Mouse (Mus musculus) heart, embryonic 15.5 days (tissue): ENCODE data around the gene Tcf3. TPM values are rescaled to one million over a fixed set of nuclear protein-coding genes. Genes with fewer than 3 reads are reported as not detected.

ENCODE experiments used
- ATAC-seq: fragments of 200-750 bp; cut with Nextera tagmentation; replicated peaks from 2 replicates; pipeline ENCODE4 v1.8.0; 2017; ENCODE audit warnings: low read depth, moderate TSS enrichment; ENCODE audit not compliant: insufficient number of reproducible peaks, insufficient read depth, low FRiP score
- H3K27ac ChIP-seq: fragments of 300-500 bp; sonication (generic); 2 replicates; pipeline ENCODE4 v1.5.1; 2015; ENCODE audit warnings: mild to moderate bottlenecking, inconsistent platforms
- H3K27me3 ChIP-seq: fragments of 300-500 bp; sonication (generic); 2 replicates; pipeline ENCODE4 v1.6.1; 2015; ENCODE audit warnings: inconsistent platforms
- H3K36me3 ChIP-seq: fragments of 300-500 bp; sonication (generic); 2 replicates; pipeline ENCODE4 v1.6.1; 2015; ENCODE audit warnings: mild to moderate bottlenecking, inconsistent platforms
- H3K4me1 ChIP-seq: fragments of 300-500 bp; sonication (generic); replicated peaks from 2 replicates; pipeline ENCODE4 v1.6.1; 2015; ENCODE audit warnings: inconsistent platforms
- H3K4me2 ChIP-seq: fragments of 300-500 bp; sonication (generic); 2 replicates; pipeline ENCODE4 v1.6.1; 2015; ENCODE audit warnings: inconsistent platforms, mild to moderate bottlenecking, moderate library complexity
- H3K4me3 ChIP-seq: fragments of 300-500 bp; sonication (generic); 2 replicates; pipeline ENCODE4 v1.5.1; 2015; ENCODE audit warnings: mild to moderate bottlenecking, inconsistent platforms
- H3K9ac ChIP-seq: fragments of 300-500 bp; sonication (generic); 2 replicates; pipeline ENCODE4 v1.6.1; 2015; ENCODE audit warnings: mild to moderate bottlenecking, inconsistent platforms
- H3K9me3 ChIP-seq: fragments of 300-500 bp; sonication (generic); replicated peaks from 2 replicates; pipeline ENCODE4 v1.6.1; 2016; ENCODE audit warnings: inconsistent platforms
- WGBS: fragments of 180-500 bp; shearing (Covaris S2); methylation state at CpG from one replicate; pipeline ENCODE4 v1.1.7; 2015; ENCODE audit warnings: mixed read lengths; 5-methylcytosine and 5-hydroxymethylcytosine counted together
- polyA plus RNA-seq: library from polyadenylated mRNA; unstranded; fragments of >200 nt; fragmentation: Nextera tagmentation; extraction: Ambion mirVana; gene quantifications from 2 replicates; pipeline ENCODE4 v1.2.1, GENCODE M21; 2015

The Tcf3 gene
- polyA plus RNA-seq, 1 experiment from 2014 or later: 41.3 TPM

- Histone ChIP-seq H3K9me3 (no peaks in the 10 kb centered on the region), H3K4me2 (no peak overlapping the region), H3K27me3 (no peaks in the 10 kb centered on the region), H3K4me3 (no peak overlapping the region), H3K36me3 (peaks cover 58% of the 10 kb centered on the region), H3K9ac (no peak overlapping the region), H3K27ac (no peak overlapping the region), H3K4me1 (peaks cover 19% of the 10 kb centered on the region)
- no peak for ATAC-seq
- 94% methylated on average over 35 of the region's 35 CpGs for WGBS
Observed at GRCm38 (mm10) chr10:80395025-80395627, 38.3 kb downstream of the Tcf3 start.

- no peak overlapping the region for H3K9ac ChIP-seq
- no peak overlapping the region for H3K4me3 ChIP-seq
- ATAC-seq: no peak
- no peak overlapping the region for H3K4me2 ChIP-seq
- no peak overlapping the region for H3K27ac ChIP-seq
- H3K36me3 ChIP-seq: peaks cover 58% of the 10 kb centered on the region
- H3K4me1 ChIP-seq: peaks cover 20% of the 10 kb centered on the region
- H3K27me3 ChIP-seq: no peaks in the 10 kb centered on the region
- WGBS: 89% methylated on average over 5 of the region's 5 CpGs
- H3K9me3 ChIP-seq: no peaks in the 10 kb centered on the region
Observed at GRCm38 (mm10) chr10:80392687-80393086, 40.8 kb downstream of the Tcf3 start.

DNA sequence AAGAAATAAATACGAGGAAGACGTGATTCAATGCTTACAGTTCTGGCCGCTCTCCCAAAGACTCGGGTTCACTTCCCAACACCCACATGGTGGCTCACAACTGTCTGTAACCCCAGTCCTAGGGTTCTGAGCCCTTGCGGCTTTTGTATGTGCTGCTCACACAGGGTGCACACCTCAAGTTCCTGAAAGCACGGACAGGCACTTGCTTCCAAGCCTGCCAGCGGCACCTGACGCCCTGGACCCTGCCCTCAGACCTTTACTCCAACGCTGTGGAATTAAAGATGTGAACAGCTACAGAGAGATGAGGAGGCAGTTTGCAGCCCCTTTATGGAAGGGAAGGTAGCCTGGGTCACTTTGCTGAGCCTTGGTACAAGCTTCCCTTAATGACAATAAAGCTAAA lies 42.8 kb downstream of the Tcf3 start:
- Histone ChIP-seq H3K36me3 (peaks cover 54% of the 10 kb centered on the region), H3K27ac (no peak overlapping the region), H3K27me3 (no peaks in the 10 kb centered on the region), H3K4me1 (peaks cover 19% of the 10 kb centered on the region), H3K9ac (no peak overlapping the region), H3K4me2 (no peak overlapping the region), H3K9me3 (no peaks in the 10 kb centered on the region), H3K4me3 (no peak overlapping the region)
- no peak for ATAC-seq
- WGBS: 82% methylated on average over 9 of the region's 9 CpGs

GRCm38 (mm10) chr10:80389185-80389708 lies 44.2 kb downstream of the Tcf3 start:
- no peaks in the 10 kb centered on the region for H3K27me3 ChIP-seq

DNA sequence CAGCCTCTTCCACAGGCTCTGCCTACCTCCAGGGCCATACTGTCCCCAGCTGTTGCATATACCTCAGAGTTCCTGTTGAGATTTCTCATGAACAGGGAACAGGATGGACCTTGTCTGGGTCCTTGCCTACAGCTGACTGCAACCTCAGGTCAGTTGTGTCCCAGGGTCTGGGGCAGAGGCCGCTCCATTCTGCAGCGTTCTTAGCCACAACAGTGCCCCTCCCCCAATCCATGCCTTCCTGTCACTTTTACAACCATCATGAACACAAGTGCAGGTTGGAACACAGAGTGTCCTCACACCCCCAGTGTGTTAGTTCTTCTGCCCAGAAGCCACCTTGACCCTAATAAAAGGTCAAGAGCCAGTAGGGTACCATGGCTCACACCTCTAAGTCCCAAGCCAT lies 44.7 kb downstream of the Tcf3 start:
- Histone ChIP-seq H3K4me2 (no peak overlapping the region), H3K27ac (no peak overlapping the region), H3K9ac (no peak overlapping the region), H3K4me3 (0 out of 2 replicates have a peak overlapping the region, but pooled peaks have one; percentile 91), H3K27me3 (no peaks in the 10 kb centered on the region), H3K36me3 (peaks cover 38% of the 10 kb centered on the region), H3K4me1 (peaks cover 39% of the 10 kb centered on the region), H3K9me3 (no peaks in the 10 kb centered on the region)
- WGBS: 38% methylated on average over 2 of the region's 2 CpGs
- ATAC-seq: no peak

More at GRCm38 (mm10) chr10:80389185-80389708, 44.2 kb downstream of the Tcf3 start:
- WGBS: 65% methylated on average over 4 of the region's 4 CpGs
- H3K9me3 ChIP-seq: no peaks in the 10 kb centered on the region
- no peak overlapping the region for H3K4me3 ChIP-seq
- no peak overlapping the region for H3K4me2 ChIP-seq
- peaks cover 40% of the 10 kb centered on the region for H3K36me3 ChIP-seq
- H3K4me1 ChIP-seq: peaks cover 34% of the 10 kb centered on the region
- no peak overlapping the region for H3K9ac ChIP-seq
- no peak overlapping the region for H3K27ac ChIP-seq
- ATAC-seq: no peak

GRCm38 (mm10) chr10:80387522-80387959 lies 45.9 kb downstream of the Tcf3 start, which contains the start of gene Mex3d:
Mex3d (minus strand) TSS chr10:80387659.
- Histone ChIP-seq H3K4me2 (peak within 1 kb of the TSS; percentile 93), H3K4me3 (peak within 1 kb of the TSS; percentile 91), H3K9ac (peak within 1 kb of the TSS; percentile 97), H3K27ac (peak within 1 kb of the TSS; percentile 82), H3K27me3 (no peaks in the 10 kb centered on the region), H3K9me3 (no peaks in the 10 kb centered on the region), H3K36me3 (peaks cover 27% of the 10 kb centered on the region), H3K4me1 (peaks cover 46% of the 10 kb centered on the region)
- ATAC-seq: peak; percentile 78
- 0% methylated on average over 4 of the region's 61 CpGs for WGBS

DNA sequence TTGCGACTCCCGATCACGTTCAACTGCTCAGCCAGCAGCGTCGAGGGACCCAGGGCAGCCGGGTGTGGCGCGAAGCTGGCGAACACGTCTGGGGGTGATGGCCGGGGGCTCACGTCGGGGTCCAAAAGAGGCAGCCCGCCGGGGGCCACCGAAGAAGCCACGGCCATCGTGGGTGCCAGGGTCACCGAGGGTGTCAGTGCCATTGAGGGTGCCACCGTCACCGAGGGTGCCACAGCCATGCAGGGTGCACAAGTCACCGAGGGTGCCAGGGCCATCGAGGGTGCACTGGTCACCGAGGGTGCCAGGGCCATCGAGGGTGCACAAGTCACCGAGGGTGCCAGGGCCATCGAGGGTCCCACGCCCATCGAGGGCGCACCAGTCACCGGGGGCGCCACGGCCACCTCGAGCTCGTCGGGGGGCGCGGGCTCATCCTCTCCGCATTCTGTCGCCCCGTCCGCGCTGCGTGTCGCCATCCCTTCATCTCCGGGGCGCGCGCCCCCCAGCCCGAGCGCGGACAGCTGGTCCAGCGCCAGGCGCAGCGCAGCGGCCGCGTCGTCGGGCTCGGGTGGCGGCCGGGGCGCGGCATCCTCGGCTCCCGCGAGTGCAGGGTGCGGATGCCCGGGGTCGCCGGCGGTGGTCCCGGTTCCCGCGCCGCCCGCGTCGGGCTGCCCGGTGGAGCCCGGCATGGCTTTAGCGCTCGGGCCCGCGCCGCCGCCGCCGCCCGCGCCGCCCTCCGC lies 46.5 kb downstream of the Tcf3 start:
- Histone ChIP-seq H3K4me1 (peaks cover 46% of the 10 kb centered on the region), H3K9ac (peak overlapping the region; percentile 97), H3K36me3 (peaks cover 27% of the 10 kb centered on the region), H3K27me3 (no peaks in the 10 kb centered on the region), H3K9me3 (no peaks in the 10 kb centered on the region), H3K4me3 (peak overlapping the region; percentile 91), H3K27ac (peak overlapping the region; percentile 82), H3K4me2 (peak overlapping the region; percentile 93)
- WGBS: under 1% methylated on average over 75 of the region's 94 CpGs
- ATAC-seq: 0 out of 2 replicates have a peak, but pooled peaks have one; percentile 9

DNA sequence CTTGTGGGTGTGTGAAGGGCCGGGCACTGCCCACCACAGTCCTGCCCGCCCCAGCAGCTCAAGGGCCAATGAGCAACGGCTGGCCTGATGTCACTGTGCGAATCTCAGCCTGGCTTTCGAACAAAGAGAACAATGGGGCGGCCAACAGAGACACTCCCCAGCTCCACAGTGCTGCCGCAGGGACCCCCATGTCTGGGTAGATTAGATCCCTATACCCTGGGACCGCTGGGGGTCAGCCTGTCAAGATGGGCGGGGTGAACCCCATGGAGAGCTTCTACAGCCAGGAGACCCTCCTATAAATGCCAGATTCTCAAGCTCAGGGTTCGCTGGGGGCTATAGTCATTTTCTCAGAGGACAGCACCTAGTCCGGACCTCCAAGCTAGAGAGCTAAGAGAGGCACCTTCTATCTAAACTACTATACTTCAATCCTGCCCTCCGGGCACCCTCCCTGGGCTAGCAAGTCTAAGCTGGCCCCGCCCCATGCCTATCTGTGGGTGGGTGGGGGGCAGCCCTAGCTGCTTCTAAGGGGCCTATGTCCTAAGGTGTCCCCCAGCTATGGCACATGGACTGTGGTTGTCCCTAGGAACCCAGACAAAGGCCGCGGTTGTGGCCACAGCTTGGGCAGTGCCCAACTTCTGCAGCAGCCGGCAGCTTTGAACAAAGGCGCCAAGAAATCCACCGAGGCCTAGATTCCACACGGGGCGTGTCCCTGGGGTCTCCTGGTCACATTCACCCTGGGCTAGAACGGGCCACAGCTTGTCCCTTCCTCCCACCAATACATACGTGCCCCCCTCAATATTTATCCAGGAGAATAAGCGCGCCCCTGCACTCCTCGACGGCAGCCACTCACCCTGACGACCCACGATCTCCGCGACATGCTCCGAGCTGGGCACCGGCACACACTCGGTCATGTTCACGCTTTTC lies 47.4 kb downstream of the Tcf3 start:
- H3K4me1 ChIP-seq: peaks cover 46% of the 10 kb centered on the region

DNA sequence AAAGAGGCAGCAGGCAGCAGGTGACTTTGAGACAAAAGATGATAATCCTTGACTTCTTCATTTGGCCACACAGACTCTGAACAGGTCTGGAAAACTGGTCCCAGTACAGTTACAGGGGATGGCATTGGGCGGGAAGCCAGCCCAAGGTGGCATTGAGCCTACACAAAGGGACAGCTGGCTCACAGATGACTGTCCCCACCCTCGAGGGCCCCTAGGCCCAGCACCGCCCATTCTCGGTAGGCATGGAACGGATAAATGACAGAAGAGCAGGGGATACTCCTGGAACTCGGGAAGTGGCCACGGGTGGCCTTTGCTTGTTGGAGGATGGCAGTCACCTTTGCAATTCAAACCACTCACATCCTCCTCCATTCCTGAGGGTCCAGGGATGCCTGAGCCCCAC lies 48.1 kb downstream of the Tcf3 start:
- H3K36me3 ChIP-seq: peaks cover 25% of the 10 kb centered on the region
- no peak for ATAC-seq
- H3K27me3 ChIP-seq: no peaks in the 10 kb centered on the region
- H3K9me3 ChIP-seq: no peaks in the 10 kb centered on the region
- peak overlapping the region; percentile 93 for H3K4me2 ChIP-seq
- 17% methylated on average over 7 of the region's 7 CpGs for WGBS
- H3K4me1 ChIP-seq: peaks cover 46% of the 10 kb centered on the region
- H3K9ac ChIP-seq: peak overlapping the region; percentile 97
- peak overlapping the region; percentile 82 for H3K27ac ChIP-seq
- H3K4me3 ChIP-seq: peak overlapping the region; percentile 91

More for the DNA sequence above, 47.4 kb downstream of the Tcf3 start:
- Histone ChIP-seq H3K4me3 (peak overlapping the region; percentile 91), H3K36me3 (peaks cover 27% of the 10 kb centered on the region), H3K9me3 (no peaks in the 10 kb centered on the region), H3K27me3 (no peaks in the 10 kb centered on the region), H3K27ac (peak overlapping the region; percentile 82), H3K4me2 (peak overlapping the region; percentile 93), H3K9ac (peak overlapping the region; percentile 97)
- WGBS: 2% methylated on average over 34 of the region's 34 CpGs
- ATAC-seq: peak; percentile 45; the same call in 1 of the 2 replicates

GRCm38 (mm10) chr10:80384709-80385108 lies 48.7 kb downstream of the Tcf3 start:
- Histone ChIP-seq H3K36me3 (peaks cover 29% of the 10 kb centered on the region), H3K4me3 (peak overlapping the region; percentile 91), H3K4me2 (peak overlapping the region; percentile 93), H3K9ac (peak overlapping the region; percentile 97), H3K9me3 (no peaks in the 10 kb centered on the region), H3K27me3 (no peaks in the 10 kb centered on the region), H3K27ac (no peak overlapping the region), H3K4me1 (peaks cover 46% of the 10 kb centered on the region)
- no peak for ATAC-seq
- WGBS: 66% methylated on average over 7 of the region's 7 CpGs
